Comparison of ENCODE assay signal across 8 mouse cellular contexts in genomic region chr4:129059125-129059551, GRCm38 (mm10). TPM values are rescaled to one million over a fixed set of nuclear protein-coding genes. Genes with fewer than 3 reads are reported as not detected.
A peak's percentile ranks its signal among the peaks of the same experiment; 100 is the strongest.
DNase-seq lines count a peak whose midpoint lies in the region; ATAC-seq and TF ChIP-seq lines count a peak whose summit lies in the region.

No protein-coding gene starts in this region.

- peak overlapping the region; percentile 92 for H3K4me3 ChIP-seq in layer of hippocampus, adult 2 months
- peak overlapping the region; percentile 98 for H3K4me3 ChIP-seq in cortical plate, adult 2 months (ENCODE audit: insufficient read depth, low read length)
- peak overlapping the region; percentile 93 for H3K4me3 ChIP-seq in heart, embryonic 15.5 days
- peak overlapping the region; percentile 99 for H3K4me3 ChIP-seq in midbrain, embryonic 12.5 days

- H3K27me3 ChIP-seq in heart, embryonic 15.5 days: no peaks in the 10 kb centered on the region
- H3K27me3 ChIP-seq in midbrain, embryonic 12.5 days: no peaks in the 10 kb centered on the region; the same call in 1 of the 2 replicates

- H3K9ac ChIP-seq in heart, embryonic 15.5 days: peak overlapping the region; percentile 95
- peak overlapping the region; percentile 99 for H3K9ac ChIP-seq in midbrain, embryonic 12.5 days (replicated peaks)

- TF ChIP-seq CTCF in layer of hippocampus, adult 2 months (conservative IDR thresholded peaks at IDR 0.05): no peak
- no peak for TF ChIP-seq CTCF in cortical plate, adult 2 months (IDR thresholded peaks at IDR 0.05; ENCODE audit: extremely low read depth, insufficient read depth, low read length)

- peak overlapping the region; percentile 91; the same call in 1 of the 2 replicates for H3K27ac ChIP-seq in layer of hippocampus, adult 2 months
- H3K27ac ChIP-seq in cortical plate, adult 2 months (ENCODE audit: insufficient read depth, low read length): no peak overlapping the region
- peak overlapping the region; percentile 92 for H3K27ac ChIP-seq in heart, embryonic 15.5 days
- no peak overlapping the region for H3K27ac ChIP-seq in midbrain, embryonic 12.5 days (replicated peaks)

- 4% methylated on average over 13 of the region's 13 CpGs for WGBS in heart, embryonic 15.5 days
- WGBS in midbrain, embryonic 12.5 days: 4% methylated on average over 13 of the region's 13 CpGs

- no peak for DNase-seq in layer of hippocampus, adult 2 months (ENCODE audit: low spot score in 2 of 2)
- DNase-seq in layer of hippocampus, adult 9-10 months (ENCODE audit: low spot score): no peak
- DNase-seq in kidney, postnatal 4 days: peak; percentile 45 to 60
- DNase-seq in thymus, adult 18-20 months: peak; percentile 9 to 31
- DNase-seq in layer of hippocampus, adult 8-10 months (ENCODE audit: low spot score in 2 of 2): no peak

- H3K9me3 ChIP-seq in heart, embryonic 15.5 days (replicated peaks): no peaks in the 10 kb centered on the region
- H3K9me3 ChIP-seq in midbrain, embryonic 12.5 days: no peaks in the 10 kb centered on the region

- peak overlapping the region; percentile 100 for H3K4me2 ChIP-seq in heart, embryonic 15.5 days
- H3K4me2 ChIP-seq in midbrain, embryonic 12.5 days (replicated peaks): peak overlapping the region; percentile 100

- no peak for ATAC-seq in heart, embryonic 15.5 days (replicated peaks; ENCODE audit: insufficient number of reproducible peaks, insufficient read depth, low FRiP score, low read depth)
- ATAC-seq in midbrain, embryonic 12.5 days (ENCODE audit: low FRiP score, low read depth): no peak

- no peak for TF ChIP-seq POLR2A in cortical plate, adult 2 months (IDR thresholded peaks at IDR 0.05; ENCODE audit: extremely low read depth, insufficient read depth, low read length)

- peaks cover 2% of the 10 kb centered on the region for H3K4me1 ChIP-seq in cortical plate, adult 2 months (ENCODE audit: control insufficient read depth, insufficient read depth, low read length)
- H3K4me1 ChIP-seq in heart, embryonic 15.5 days (replicated peaks): peaks cover 19% of the 10 kb centered on the region
- H3K4me1 ChIP-seq in midbrain, embryonic 12.5 days: peaks cover 14% of the 10 kb centered on the region

- no peaks in the 10 kb centered on the region for H3K36me3 ChIP-seq in heart, embryonic 15.5 days
- H3K36me3 ChIP-seq in midbrain, embryonic 12.5 days: no peaks in the 10 kb centered on the region

RNA-seq across cellular contexts. Expression of gene Rnf19b, which starts 1.1 kb away (rescaled TPM):
- total RNA-seq in layer of hippocampus, adult 2 months (2021): 10 to 100 TPM; 41.0 to 42.4 TPM
- polyA plus RNA-seq in cortical plate, adult 2 months (2012; rRNA removed): 48.9 and 51.7 TPM in 2 replicates
- 5.4 and 7.7 TPM in 2 replicates for polyA plus RNA-seq in heart, embryonic 15.5 days (2015; fragmentation: Nextera tagmentation; extraction: Ambion mirVana)
- polyA plus RNA-seq in midbrain, embryonic 12.5 days (2016; fragmentation: Nextera tagmentation; extraction: Ambion mirVana): 15.8 and 16.5 TPM in 2 replicates
- total RNA-seq in layer of hippocampus, adult 8-10 months (2022): 10 to 100 TPM; 38.6 to 49.5 (median 41.8) TPM

RNA-seq across cellular contexts. Expression of gene Tmem54, which starts 46.2 kb away (rescaled TPM):
- not detected for total RNA-seq in layer of hippocampus, adult 2 months (2021)
- polyA plus RNA-seq in cortical plate, adult 2 months (2012; rRNA removed): not detected in 2 replicates
- polyA plus RNA-seq in heart, embryonic 15.5 days (2015; fragmentation: Nextera tagmentation; extraction: Ambion mirVana): 0.35 and 1.6 TPM in 2 replicates
- polyA plus RNA-seq in midbrain, embryonic 12.5 days (2016; fragmentation: Nextera tagmentation; extraction: Ambion mirVana): 0.51 and 0.63 TPM in 2 replicates
- not detected for total RNA-seq in layer of hippocampus, adult 8-10 months (2022)

Comparison
In these comparisons a context has a peak if more than half of its experiments do, and no peak if none do; other contexts are left out.
1. DNase-seq: peak in kidney, postnatal 4 days (2 of 2) and thymus, adult 18-20 months (2 of 2); none in layer of hippocampus, adult 2 months (0 of 2), layer of hippocampus, adult 9-10 months (single experiment) and layer of hippocampus, adult 8-10 months (0 of 2).
2. H3K27ac ChIP-seq: peak in layer of hippocampus, adult 2 months (single experiment) and heart, embryonic 15.5 days (single experiment); none in cortical plate, adult 2 months (single experiment) and midbrain, embryonic 12.5 days (single experiment).
3. Peak in every context shown above with its lines, with median percentiles within 50 percentile points of each other: H3K4me3 ChIP-seq.